Mouse (Mus musculus) CH12.LX (cell line): ENCODE results near the gene Esp22.

Experiments used
- E2F4 ChIP-seq: IDR thresholded peaks from 2 replicates; pipeline ENCODE4 v1.6.1; 2011; ENCODE audit warnings: low read depth, low read length, improper control_type of control experiment; ENCODE audit not compliant: insufficient replicate concordance
- ZNF384 ChIP-seq: IDR thresholded peaks from 2 replicates; pipeline ENCODE4 v1.6.1; 2012; ENCODE audit warnings: low read depth, low read length, improper control_type of control experiment, inconsistent platforms

DNA sequence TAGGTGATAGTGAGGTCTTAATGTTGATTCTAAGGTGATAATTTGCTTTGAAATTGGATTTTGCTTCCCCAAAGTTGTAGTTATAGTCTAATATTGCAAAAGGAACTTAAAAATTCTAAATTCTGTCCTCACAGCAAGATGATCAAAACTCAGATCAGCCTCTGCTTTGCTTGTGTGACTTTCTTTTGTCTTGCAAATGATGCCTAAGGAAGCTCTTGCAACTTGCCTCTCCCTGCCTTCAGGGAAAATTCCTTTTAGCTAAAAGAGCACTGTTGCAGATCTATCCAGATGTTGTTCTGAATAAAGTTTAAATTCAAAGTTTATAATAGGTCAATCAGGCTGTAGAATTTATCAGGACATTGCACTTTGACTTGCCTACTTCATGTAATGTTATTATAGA is 31.5 kb upstream of the Esp22 start:
- TF ChIP-seq ZNF384, result no peak
- TF ChIP-seq E2F4, result no peak
